Mouse (Mus musculus) frontal cortex, postnatal 14 days (tissue): ENCODE results near the gene Caln1.

Experiments
- DNase-seq, 2 experiments: peaks; one replicate each; pipeline ENCODE4 v3.0.0; 2022; ENCODE audit warnings: low spot score in 2 of 2

Caln1 gene

DNA sequence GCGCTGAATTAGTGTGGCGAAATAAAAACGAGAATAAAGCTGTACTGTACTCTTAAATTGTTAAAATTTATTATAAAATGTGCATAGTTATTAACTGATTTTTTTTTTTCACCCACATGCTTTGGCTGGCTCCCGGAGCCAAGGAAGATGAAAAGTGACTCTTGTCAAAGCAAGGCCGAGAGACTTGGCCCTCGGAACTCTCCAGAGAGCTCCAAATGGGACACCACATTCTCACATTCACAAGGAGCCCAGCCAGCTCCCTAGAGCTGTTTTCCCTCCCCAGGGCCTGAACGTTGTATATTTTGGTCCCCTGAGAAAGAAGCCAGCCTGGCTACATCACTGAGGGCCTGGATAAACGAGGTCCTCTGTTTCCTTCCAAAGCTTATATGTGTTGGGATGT lies 25.1 kb downstream of the Caln1 start:
- no peak for DNase-seq

DNA sequence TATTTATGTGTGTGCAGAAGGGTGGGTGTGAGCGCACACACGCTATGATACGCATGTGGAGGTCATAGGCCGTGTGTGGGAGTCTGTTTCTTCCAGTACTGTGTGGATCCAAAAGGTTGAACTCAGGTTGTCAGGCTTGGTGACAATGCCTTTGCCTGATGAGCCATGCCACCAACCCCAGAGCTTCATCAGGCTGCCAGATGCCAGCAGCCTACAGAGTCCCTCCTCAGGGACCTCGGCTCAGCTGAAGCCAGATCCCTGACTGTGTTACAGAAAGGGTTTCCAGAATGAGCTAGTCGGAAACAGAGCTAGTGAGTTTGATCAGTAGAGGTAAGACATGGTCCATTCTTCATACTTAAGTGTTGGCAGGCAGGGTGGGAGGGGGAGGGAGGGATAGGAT lies 25.9 kb downstream of the Caln1 start:
- no peak for DNase-seq

DNA sequence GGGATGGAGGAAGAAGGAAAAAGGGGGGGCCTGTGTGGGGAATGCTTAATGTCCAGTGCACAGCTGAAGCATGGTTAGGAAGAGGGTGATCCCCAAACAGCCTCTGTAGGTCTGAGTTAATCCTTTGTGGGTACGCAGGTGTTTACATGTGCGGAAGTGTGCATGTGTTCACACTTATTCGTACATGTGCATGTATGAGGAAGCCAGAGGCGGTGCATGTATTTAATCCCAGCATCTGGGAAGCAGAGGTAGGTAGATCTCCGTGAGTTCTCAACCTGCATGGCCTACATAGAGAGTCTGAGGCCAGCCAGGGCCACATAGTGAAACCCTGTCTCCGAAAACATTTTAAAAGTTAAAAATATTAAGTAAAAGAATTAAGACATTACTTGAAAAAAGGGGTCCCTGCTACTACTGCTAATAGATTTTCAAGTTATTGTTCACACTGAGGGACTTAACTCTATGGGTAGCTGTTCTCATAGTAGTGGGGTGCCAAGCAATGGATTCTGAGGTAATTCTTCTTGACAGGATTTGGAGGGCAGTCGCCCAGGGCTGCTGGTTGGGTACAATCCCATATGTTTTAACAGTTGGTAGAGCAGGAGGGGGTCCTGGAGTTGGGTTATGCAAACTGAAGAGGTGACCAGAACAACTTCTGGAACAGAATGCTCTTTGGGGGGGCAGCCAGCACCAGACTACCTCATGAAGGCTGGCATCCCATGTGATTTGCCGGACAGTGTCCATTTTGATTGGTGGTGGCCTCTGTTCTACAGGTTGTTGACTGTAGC lies 31.1 kb downstream of the Caln1 start:
- no peak for DNase-seq

DNA sequence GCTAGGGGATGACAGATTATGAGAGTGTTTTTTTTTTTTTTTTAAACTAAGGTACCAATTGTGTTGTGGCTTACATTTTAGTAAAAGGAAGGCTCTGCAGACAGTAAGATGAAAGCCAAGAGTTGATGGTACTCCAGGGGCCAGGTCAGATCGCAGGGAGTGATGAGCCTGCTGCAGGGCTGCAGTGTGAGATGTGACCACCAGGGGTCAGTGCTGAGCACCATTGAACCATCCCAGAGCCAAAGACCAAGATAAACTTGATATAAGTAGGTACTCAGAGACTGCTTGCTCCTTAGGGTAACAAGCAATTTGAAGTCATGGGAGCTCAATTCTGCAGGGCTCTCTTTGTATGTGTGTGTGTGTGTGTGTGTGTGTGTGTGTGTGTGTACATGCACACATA lies 35.9 kb downstream of the Caln1 start:
- peak; percentile 20 to 61 for DNase-seq

DNA sequence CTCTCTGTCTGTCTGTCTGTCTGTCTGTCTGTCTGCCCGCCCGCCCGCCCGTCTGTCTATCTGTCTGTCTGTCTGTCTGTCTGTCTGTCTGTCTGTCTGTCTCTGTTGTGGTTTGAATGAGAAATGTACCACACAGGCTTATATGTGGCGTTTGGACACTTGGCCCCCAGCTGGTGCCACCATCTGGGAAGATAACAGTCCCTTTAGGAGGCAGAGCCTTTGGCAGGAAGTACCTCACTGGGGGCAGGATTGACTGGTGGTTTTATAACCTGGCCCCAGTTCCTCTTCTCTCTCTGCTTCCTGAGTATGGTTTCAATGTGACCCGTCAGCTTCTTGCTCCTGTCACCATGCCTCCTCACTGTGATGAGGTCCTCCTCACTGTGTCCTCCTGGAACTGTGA lies 40.5 kb downstream of the Caln1 start:
- DNase-seq: no peak

DNA sequence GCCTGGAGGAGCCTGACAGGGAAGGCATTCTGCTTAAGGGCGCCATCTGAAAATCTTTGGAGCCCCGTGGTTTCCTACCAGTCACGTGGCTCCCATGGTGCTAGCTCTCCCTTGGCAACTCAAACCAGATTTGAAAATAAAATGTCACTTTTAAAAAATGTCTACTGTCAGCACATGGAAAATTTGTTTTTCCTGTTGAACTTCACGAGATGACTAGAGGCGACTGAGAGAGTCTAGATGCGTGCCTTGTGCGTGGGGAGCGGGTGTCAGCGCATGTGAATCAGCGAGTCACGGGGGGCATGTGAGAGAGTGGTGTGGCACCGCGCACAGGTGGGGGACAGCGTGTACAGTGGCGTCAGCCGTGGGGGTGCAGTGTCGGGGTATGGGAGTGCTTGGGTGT lies 42.3 kb downstream of the Caln1 start:
- peak; percentile 16 to 25 for DNase-seq

DNA sequence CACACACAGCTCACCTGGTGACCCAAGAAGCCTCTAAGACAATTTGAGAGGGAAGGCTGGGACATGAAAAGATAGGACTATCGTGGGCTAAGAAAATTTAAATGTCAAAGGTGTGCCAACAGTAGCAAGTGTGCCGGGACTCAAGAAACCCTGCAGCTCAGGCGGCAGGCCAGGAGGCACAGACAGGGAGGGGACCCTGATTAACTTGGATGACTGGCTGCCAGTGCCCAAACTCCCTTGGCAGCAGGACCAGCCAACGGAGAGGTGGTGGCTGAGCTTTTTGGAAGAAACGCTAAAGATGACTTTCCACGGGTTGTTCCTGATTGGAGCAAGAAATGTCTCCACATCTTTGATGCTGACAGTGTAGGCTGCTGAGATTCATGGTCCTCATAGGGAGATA lies 78.2 kb downstream of the Caln1 start:
- DNase-seq: no peak

DNA sequence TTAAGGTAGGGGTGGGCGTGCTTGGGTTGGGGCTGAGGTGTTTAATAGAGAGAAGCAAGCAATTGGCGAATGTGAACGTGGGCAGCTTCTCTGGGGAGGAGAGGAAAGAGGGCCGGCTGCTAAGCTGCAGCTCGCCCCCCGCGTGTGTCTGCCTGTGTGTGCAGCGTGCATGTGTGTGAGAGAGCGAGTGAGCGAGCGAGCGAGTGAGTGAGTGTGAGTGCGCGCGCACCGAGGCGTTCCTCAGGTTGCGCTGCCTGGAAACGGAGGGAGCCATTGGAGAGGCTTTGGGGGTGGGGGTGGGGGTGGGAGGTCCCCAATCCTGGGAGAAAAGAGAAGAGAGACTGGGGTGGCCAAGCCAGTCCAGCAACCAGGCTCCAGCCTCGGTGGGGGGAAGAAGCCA lies 79.2 kb downstream of the Caln1 start:
- peak in 1 of 2 experiments; percentile 35 for DNase-seq

DNA sequence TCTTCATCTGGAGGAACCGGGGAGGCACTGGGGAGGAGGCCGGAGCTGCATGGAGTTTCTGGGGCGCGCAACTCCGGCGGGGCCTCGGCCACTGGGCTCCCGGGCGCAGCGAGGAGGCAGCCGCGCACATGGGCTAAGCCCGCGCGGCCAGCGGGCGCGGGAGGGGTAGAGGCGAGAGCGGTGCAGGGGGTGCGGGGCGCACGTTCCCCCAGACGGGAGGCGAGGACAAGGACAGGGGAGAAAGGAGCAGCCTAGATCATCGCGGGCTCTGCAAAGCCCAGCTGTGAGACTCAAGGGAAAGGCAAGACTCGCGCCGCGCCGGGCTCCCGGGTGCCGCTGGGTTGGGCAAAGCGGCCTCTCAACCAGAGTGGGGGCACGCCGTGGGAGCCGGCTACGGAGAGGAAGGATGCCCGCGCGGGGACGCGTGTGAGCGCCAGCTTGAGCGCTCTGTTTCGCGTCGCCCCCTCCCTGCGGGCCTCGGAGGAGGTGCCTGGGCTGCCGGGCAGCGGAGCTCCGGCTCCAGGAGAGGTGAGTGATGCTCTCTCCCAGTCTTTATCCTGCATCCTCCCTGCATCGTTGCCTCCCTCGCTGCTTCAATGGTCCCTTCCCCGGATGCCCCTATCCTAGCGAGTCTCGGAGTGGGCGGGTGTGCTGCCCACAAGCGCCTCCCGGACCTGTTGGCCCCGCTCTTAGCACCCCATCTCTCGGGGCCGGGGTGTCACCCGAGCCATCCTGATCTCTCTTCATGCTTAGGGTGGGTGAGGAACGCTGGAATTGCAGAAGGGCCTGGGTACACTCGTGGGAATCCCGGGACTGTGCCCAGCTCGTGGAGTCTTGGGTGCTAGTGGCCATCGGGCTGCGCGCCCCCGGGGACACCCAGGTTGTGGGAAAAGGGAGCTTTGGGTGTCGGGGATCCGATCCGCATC lies 79.9 kb downstream of the Caln1 start:
- DNase-seq: peak in 1 of 2 experiments; percentile 55

DNA sequence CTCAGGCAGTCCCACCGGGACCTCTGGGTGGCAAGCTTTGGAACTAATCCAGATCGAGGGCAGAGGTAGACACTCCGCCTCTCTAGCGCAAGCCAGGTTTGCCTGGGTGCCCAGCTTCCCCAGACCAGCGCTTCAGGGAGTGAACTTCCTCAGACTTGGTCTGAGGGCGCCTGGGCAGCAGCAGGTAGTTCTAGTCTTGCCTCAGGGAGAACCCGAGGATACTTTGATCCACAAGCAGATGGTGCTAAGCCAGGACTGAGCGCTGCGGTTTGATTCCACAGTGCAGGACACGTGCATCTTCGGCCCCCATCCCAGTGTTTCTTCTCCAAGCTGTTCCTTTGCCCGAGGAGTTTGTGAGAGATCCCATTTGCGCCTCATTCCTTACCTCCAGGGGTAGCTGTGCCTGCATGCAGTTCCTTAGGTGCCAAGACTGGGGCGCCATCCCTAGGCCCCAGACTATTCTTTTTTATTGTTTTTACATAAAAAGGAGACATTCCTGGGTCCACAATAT lies 80.8 kb downstream of the Caln1 start:
- peak in 1 of 2 experiments; percentile 26 for DNase-seq

DNA sequence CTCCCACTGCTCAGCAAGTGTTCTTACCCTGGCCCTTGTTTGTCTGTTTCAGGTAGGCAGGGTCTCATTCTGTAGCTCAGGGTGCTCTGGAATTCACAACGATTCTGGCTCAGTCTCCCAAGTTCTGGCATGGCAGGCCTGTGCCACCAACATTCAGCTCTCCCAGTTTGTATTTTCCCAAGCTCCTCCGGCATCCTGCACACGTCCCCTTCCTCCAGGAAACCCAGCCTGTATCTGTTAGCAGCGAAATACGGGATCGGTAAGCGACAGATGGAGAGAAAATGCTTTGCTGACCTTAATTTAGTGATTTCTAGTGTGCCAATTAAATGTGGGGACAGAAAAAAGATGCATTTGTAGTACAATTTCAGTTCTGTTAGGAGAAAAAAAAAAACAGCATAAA lies 88.8 kb downstream of the Caln1 start:
- no peak for DNase-seq

DNA sequence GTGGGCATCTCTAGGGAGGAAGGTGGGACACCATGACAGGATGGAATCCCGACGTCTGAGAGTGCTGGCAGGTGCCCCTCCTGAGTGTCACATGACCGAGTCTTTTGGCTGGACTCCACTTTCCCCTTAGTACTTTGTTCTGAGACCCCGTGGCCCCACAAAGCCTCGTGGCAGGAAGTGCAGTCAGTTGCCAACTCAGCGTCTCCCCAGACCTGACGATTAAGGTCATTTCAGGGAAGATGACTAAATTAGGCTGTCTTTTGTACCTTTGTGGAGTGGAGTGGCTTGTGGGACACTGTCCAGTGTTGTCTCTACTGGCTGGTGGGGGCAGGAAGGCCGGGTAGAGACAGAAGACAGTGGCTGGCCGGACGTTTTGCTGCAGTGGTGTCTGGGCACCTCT lies 103.0 kb downstream of the Caln1 start:
- no peak for DNase-seq

DNA sequence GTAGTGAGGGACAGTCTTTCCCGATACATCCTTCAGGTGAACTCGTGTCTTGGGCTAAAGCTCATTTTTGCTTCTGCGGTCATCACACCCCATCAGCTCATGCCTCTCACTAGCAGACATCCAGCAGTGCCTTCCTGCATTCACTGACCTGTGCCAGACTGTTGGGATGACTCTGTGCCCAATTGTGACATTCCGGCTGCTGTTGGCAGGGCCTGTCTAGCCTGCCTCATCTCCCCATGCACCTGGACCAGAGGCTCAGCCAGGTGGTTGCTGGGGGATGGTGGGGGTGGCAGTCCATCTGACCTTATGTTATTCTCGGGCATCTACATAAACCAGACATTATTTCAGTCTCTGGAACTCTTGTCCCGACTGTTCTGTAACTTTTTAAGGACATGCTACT lies 105.6 kb downstream of the Caln1 start:
- DNase-seq: no peak

DNA sequence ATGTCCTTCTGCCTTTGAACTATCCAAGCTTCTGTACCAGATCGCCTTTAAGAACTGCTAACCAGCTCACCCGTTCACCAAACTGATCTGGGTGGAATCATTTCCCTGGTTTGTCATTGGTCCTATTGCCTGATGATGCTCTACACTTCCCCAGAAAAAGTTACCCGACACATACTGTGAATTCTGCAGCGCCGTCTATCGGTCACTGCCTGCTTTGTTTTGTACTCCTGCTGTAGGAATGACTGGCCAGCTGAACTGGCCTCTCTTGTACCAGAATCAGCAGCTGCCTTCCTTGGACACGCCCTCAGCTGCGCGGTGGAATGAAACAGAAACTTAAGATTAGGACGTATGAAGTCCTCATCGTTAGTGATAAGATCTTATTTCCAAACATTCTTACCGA lies 107.5 kb downstream of the Caln1 start:
- DNase-seq: no peak

DNA sequence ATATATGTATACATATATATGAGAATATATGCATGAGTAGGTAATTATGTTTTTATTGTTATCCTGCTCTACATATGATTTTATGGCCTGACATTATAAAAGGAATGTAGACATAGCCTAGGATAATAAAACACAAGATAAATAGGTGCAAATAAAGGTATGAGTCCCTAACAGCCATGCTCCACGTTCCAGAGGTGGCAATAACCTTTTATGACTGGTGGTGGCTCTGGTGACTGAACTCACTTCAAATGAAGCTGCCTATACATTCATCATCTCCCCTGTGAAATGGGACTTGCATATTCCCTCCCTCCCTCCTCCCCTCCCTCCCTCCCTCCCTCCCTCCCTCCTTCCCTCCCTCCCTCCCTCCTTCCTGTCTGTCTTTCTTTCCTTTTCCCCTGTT lies 111.0 kb downstream of the Caln1 start:
- no peak for DNase-seq

DNA sequence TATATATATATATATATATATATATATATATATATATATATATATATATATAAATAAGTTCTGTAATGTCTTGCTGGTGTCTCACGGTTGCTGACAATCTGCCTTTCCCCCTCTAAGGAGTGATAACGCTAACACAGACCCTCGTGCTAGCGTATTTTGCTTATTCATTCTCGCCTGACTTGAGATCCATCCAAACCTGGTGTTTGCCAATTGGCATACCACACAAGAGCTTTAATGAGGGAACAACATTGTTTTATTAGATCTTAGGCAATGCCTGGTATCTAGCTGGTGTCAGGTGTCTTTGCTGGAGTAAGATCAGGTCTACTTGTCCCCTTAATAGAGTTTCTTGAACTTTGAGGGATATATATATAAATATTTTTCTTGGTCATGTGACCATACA lies 122.2 kb downstream of the Caln1 start:
- DNase-seq: no peak

DNA sequence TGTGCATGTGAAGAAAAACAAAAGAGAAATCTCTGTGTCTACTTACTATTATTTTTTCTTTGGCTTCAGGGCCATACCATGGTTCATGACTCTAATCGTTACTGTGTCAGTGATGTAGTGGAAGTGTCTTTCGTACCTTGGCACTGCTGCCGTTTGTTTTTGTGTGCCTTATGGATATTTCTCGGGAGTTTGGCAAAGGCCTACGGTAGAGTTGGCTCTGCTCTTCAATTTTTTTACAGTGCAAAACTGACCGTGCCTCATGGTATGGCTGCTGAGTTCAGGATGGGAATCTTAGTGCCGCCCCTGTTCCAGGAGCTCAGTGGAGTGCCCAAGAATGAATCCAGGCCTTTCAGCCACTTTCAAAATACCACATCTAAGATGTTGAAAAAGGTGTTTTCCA lies 123.0 kb downstream of the Caln1 start:
- DNase-seq: no peak

DNA sequence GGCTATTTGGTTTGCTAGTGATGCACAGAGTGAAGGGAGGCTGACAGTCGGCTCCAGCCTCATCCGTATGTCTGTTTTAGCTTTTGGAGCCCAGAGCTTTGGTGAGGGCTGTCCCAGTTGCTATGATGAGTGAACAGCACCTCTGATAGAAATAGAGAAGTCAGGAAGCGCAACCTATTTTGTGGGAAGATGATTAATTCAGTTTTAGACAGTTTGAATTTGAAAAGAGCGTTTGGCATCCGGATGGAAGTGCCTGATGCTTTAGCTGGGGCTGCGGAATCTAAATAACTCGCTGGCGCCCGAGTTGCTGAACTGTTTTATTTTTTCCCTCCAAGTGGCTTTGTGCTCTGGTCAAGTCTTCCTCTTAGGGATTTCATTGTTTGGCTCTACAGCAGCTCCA lies 133.3 kb downstream of the Caln1 start:
- no peak for DNase-seq

DNA sequence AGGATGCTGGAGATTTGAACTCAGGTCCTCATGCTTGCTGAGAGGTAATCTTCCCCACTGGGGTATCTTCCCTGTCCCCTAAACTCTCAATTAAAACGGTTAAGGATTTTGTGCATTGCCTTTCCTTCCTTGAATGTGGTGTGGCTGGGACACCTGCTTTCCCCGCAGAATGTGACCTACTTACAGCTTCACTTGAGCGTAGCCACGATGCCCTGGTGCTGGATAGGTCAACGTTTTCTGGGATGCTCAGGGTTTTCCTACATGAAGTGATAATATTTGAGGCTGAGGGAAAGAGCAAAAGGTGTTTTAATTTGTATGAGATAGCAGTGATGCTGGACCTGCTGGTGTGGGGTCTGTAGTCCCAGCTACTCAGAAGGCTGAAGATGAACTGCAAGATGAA lies 135.6 kb downstream of the Caln1 start:
- no peak for DNase-seq

DNA sequence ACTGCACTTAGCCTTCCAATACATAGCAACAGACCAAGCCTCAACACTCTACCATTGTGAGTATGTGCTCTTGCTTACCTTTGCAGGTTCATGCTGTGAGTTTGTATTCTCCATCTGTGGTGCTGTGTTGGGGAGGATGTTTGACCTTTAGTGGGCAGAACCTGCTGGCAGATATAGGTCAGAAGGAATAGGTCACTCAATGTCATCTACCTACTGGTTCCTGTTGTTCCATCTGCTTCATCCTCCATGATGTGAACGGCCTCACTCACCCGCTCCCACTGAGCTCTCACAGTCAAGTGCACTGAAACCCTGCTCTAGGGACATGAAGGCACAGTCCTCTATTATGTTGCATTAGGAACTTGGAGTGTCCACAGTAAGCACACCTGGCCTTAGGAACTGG lies 141.3 kb downstream of the Caln1 start:
- DNase-seq: no peak

DNA sequence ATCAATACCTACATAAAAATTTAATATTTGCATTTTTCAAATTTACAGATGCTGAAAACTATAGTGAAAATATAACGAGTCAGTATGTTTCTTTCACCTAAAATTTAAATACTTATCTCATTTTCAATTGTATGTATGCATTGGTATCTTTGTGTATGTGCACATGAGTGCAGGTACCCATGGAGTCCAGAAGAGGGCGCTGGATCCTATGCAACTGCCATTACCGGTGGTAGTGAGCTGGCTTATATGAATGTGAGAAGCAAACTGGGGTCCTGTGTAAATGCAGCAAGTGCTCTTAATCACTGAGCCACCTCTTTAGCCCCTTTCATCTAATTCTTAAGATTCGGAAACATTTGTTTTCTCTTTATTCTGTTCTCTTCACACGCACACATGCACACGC lies 146.1 kb downstream of the Caln1 start:
- DNase-seq: no peak

DNA sequence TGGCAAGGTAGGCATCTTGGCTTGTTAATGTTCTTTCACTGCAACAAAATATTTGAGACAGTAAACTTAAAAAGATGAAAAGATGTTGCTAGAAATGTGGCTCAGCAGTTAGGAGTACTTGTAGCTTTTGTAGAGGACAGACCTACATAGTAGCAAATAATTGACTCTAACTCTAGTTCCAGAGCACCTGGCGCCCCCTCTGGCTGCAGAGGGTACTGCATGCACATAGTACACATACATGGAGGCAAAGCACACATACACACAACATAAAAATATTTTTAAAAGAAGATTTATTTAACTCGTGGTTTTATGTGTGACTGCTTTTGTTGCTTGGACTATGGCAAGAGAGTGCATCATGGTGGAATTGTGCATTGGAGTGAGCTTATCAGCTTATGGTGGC lies 151.3 kb downstream of the Caln1 start:
- no peak for DNase-seq

DNA sequence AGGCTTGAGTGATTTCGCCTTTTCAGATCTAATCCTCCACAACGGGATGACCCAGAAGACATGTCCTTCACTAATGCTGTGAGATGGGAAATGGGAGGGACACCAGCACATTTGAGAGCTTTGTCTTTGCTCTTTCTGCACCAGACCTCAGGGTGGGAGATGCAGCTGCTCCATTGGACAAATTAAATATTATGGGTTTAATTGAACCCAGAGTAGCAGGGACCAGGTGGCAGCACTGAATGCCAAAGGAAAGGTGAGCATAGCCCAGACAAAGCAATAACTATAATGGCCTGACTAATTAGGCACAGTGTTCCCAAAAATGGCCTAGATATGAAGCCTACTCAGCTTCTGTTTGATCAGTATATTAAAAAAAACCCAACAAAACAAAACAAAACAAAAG lies 158.2 kb downstream of the Caln1 start:
- no peak for DNase-seq
